Mouse (Mus musculus): ENCODE measurements around the gene Dda1. TPM values are rescaled to one million over a fixed set of nuclear protein-coding genes. Genes with fewer than 3 reads are reported as not detected.

Dda1 gene
- total and polyA plus RNA-seq, 2 experiments from 2014 or later = 195 to 241 TPM

GRCm38 (mm10) chr8:71498816-71499690 is 30.1 kb downstream of the Dda1 start:
- no peak overlapping the region for H3K9ac ChIP-seq (replicated peaks; ENCODE audit: low read length)
- H3K36me3 ChIP-seq (ENCODE audit: insufficient read depth, low read length) = 0 out of 2 replicates have a peak, but pooled peaks cover 1% of the 10 kb centered on the region
- no peaks in the 10 kb centered on the region for H3K4me1 ChIP-seq (ENCODE audit: insufficient read depth, low read length)
- WGBS = 40% methylated on average over 14 of the region's 16 CpGs
- ATAC-seq = no peak
- no peak for DNase-seq (ENCODE audit: low spot score)
- no peaks in the 10 kb centered on the region for H3K9me3 ChIP-seq (ENCODE audit: low read length)
- no peaks in the 10 kb centered on the region for H3K27me3 ChIP-seq (ENCODE audit: insufficient read depth, low read length)
- H3K4me3 ChIP-seq (ENCODE audit: low read length) = no peak overlapping the region
- H3K27ac ChIP-seq = no peak overlapping the region
- TF ChIP-seq CTCF (IDR thresholded peaks at IDR 0.05; ENCODE audit: low read depth) = no peak
- H3K4me2 ChIP-seq (ENCODE audit: low read depth, low read length) = no peak overlapping the region

- WGBS = 91% methylated on average over 4 of the region's 4 CpGs
- H3K9ac ChIP-seq (replicated peaks; ENCODE audit: low read length) = no peak overlapping the region
- no peak for DNase-seq (ENCODE audit: low spot score)
- H3K27me3 ChIP-seq (ENCODE audit: insufficient read depth, low read length) = peaks cover 24% of the 10 kb centered on the region
- ATAC-seq = no peak
- H3K4me2 ChIP-seq (ENCODE audit: low read depth, low read length) = no peak overlapping the region
- H3K9me3 ChIP-seq (ENCODE audit: low read length) = no peaks in the 10 kb centered on the region
- no peak overlapping the region for H3K27ac ChIP-seq
- H3K4me3 ChIP-seq (ENCODE audit: low read length) = no peak overlapping the region
- no peaks in the 10 kb centered on the region for H3K36me3 ChIP-seq (ENCODE audit: insufficient read depth, low read length)
- TF ChIP-seq CTCF (IDR thresholded peaks at IDR 0.05; ENCODE audit: low read depth) = no peak
- H3K4me1 ChIP-seq (ENCODE audit: insufficient read depth, low read length) = 0 out of 2 replicates have a peak, but pooled peaks cover 5% of the 10 kb centered on the region
Observed at GRCm38 (mm10) chr8:71504349-71504748, 35.4 kb downstream of the Dda1 start.

GRCm38 (mm10) chr8:71505326-71505725 is 36.3 kb downstream of the Dda1 start:
- Histone ChIP-seq H3K9me3 (ENCODE audit: low read length) (no peaks in the 10 kb centered on the region), H3K36me3 (ENCODE audit: insufficient read depth, low read length) (no peaks in the 10 kb centered on the region), H3K27me3 (ENCODE audit: insufficient read depth, low read length) (peaks cover 27% of the 10 kb centered on the region), H3K4me1 (ENCODE audit: insufficient read depth, low read length) (0 out of 2 replicates have a peak, but pooled peaks cover 5% of the 10 kb centered on the region), H3K4me3 (ENCODE audit: low read length) (no peak overlapping the region), H3K4me2 (ENCODE audit: low read depth, low read length) (no peak overlapping the region), H3K9ac (replicated peaks; ENCODE audit: low read length) (no peak overlapping the region), H3K27ac (no peak overlapping the region)
- no peak for TF ChIP-seq CTCF (IDR thresholded peaks at IDR 0.05; ENCODE audit: low read depth)
- no peak for DNase-seq (ENCODE audit: low spot score)
- ATAC-seq = no peak
- WGBS = 96% methylated on average over 4 of the region's 4 CpGs

GRCm38 (mm10) chr8:71505979-71506378 is 37.0 kb downstream of the Dda1 start:
- Histone ChIP-seq H3K9ac (replicated peaks; ENCODE audit: low read length) (no peak overlapping the region), H3K4me2 (ENCODE audit: low read depth, low read length) (no peak overlapping the region), H3K4me1 (ENCODE audit: insufficient read depth, low read length) (0 out of 2 replicates have a peak, but pooled peaks cover 5% of the 10 kb centered on the region), H3K36me3 (ENCODE audit: insufficient read depth, low read length) (no peaks in the 10 kb centered on the region), H3K9me3 (ENCODE audit: low read length) (no peaks in the 10 kb centered on the region), H3K27me3 (ENCODE audit: insufficient read depth, low read length) (peaks cover 27% of the 10 kb centered on the region), H3K4me3 (ENCODE audit: low read length) (no peak overlapping the region), H3K27ac (no peak overlapping the region)
- DNase-seq (ENCODE audit: low spot score) = no peak
- TF ChIP-seq CTCF (IDR thresholded peaks at IDR 0.05; ENCODE audit: low read depth) = no peak
- WGBS = 70% methylated on average over 4 of the region's 4 CpGs
- ATAC-seq = no peak

GRCm38 (mm10) chr8:71507589-71508104 is 38.6 kb downstream of the Dda1 start:
- under 1% methylated on average over 60 of the region's 61 CpGs for WGBS
- peak; percentile 86 for ATAC-seq

GRCm38 (mm10) chr8:71509316-71509715 is 40.3 kb downstream of the Dda1 start:
- H3K27me3 ChIP-seq (ENCODE audit: insufficient read depth, low read length) = peaks cover 27% of the 10 kb centered on the region
- H3K4me3 ChIP-seq (ENCODE audit: low read length) = no peak overlapping the region
- DNase-seq (ENCODE audit: low spot score) = no peak
- no peak overlapping the region for H3K9ac ChIP-seq (replicated peaks; ENCODE audit: low read length)
- H3K4me1 ChIP-seq (ENCODE audit: insufficient read depth, low read length) = 0 out of 2 replicates have a peak, but pooled peaks cover 5% of the 10 kb centered on the region
- ATAC-seq = no peak
- H3K4me2 ChIP-seq (ENCODE audit: low read depth, low read length) = no peak overlapping the region
- no peak for TF ChIP-seq CTCF (IDR thresholded peaks at IDR 0.05; ENCODE audit: low read depth)
- H3K9me3 ChIP-seq (ENCODE audit: low read length) = no peaks in the 10 kb centered on the region
- H3K27ac ChIP-seq = no peak overlapping the region
- WGBS = 62% methylated on average over 2 of the region's 2 CpGs
- H3K36me3 ChIP-seq (ENCODE audit: insufficient read depth, low read length) = no peaks in the 10 kb centered on the region

More at GRCm38 (mm10) chr8:71507589-71508104, 38.6 kb downstream of the Dda1 start:
- no peak overlapping the region for H3K27ac ChIP-seq
- peak overlapping the region; percentile 56 for H3K9ac ChIP-seq (replicated peaks; ENCODE audit: low read length)
- H3K36me3 ChIP-seq (ENCODE audit: insufficient read depth, low read length) = no peaks in the 10 kb centered on the region
- peaks cover 27% of the 10 kb centered on the region for H3K27me3 ChIP-seq (ENCODE audit: insufficient read depth, low read length)
- 0 out of 2 replicates have a peak, but pooled peaks cover 5% of the 10 kb centered on the region for H3K4me1 ChIP-seq (ENCODE audit: insufficient read depth, low read length)
- no peaks in the 10 kb centered on the region for H3K9me3 ChIP-seq (ENCODE audit: low read length)
- peak overlapping the region; percentile 68 for H3K4me2 ChIP-seq (ENCODE audit: low read depth, low read length)
- H3K4me3 ChIP-seq (ENCODE audit: low read length) = peak overlapping the region; percentile 45
- DNase-seq (ENCODE audit: low spot score) = peak; percentile 93
- no peak for TF ChIP-seq CTCF (IDR thresholded peaks at IDR 0.05; ENCODE audit: low read depth)

All from hindbrain, postnatal 0 days (tissue).